Mouse (Mus musculus) kidney, postnatal 36 days (tissue): Measurements from ENCODE around the gene Usp11.

Experiments
- DNase-seq, 2 experiments: peaks; one replicate each; pipeline ENCODE4 v3.0.0; 2021 to 2022; ENCODE audit warnings: mixed read lengths in 2 of 2

Usp11 gene

DNA sequence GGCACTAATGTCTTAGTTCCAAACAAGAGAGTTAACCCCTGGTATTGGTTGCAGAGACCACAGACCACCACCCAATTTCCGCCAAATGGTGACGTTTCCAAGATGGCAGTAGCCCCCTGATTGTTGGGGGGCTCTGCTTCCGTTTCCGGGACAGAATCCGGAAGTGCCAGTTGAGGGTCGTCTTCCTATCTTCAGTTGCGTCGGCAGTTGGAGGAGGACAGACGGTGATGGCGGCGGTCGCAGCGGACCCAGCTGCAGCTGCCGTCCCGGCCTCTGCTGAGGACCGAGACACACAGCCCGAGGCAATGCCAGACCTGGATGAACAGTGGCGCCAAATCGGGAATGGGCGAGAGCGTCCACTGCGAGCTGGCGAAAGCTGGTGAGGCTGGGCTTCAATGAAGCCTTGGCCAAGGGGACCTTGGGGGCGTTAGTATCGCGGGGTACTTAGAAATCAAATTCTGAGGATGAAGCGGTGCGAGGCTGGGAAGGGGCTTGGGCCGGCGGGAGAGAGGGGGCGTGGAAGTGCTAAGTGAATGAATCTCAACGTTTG, at the start of gene Usp11:
Usp11 (plus strand) TSS at position 166 of the 550 bp plus-strand sequence.
- DNase-seq, result peak; percentile 12 to 48

DNA sequence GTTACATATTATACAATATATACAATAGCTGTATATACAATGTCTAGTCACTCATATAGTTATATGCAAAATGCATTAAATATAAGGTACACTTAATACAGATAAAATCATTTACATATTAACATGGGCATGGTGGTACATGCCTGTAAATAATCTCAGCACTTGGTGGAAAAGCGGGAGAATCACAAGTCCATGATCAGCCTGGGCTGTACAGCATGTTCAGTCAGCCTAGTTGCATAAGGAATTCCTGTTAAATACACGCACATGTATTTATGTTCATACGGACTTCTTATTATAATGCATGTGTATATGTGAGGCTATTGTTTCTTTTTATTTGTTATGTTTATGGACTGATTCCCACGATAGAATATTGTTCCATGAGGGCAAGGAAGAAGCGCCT, 46.1 kb upstream of the Usp11 start:
- DNase-seq, result no peak

DNA sequence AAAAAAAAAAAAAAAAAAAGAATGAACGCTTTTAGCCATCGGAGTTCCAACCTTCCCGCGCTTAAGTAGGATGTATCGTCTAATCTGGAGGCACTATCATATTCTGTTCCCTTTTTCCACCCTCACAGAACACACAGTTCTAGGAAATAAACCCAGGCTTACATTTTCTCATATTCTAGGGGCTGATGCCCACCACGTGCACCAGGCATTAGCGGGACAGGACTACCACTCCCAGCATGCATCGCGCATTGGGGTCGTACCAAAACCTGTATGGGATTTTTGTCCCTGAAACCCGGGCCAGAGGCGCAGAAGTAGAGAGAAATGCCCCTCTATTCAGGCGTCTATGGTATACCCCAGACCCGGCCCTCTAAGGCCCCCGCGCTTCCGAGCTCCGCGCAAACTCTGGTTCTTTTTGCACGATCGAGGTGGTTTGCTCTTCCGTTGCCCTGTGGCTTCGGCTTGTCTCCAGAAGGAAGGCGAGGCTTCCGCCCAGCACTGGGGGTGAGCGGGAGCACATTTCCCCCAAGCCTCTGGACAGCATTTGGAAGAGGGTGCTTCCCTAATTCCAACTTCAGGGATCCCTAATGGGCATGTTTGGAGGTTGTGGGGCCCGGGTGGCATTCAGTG, 45.6 kb upstream of the Usp11 start, which contains the start of gene Uba1:
Uba1 (plus strand) TSS at position 301 of the 627 bp plus-strand sequence.
- peak; percentile 76 to 82 for DNase-seq

DNA sequence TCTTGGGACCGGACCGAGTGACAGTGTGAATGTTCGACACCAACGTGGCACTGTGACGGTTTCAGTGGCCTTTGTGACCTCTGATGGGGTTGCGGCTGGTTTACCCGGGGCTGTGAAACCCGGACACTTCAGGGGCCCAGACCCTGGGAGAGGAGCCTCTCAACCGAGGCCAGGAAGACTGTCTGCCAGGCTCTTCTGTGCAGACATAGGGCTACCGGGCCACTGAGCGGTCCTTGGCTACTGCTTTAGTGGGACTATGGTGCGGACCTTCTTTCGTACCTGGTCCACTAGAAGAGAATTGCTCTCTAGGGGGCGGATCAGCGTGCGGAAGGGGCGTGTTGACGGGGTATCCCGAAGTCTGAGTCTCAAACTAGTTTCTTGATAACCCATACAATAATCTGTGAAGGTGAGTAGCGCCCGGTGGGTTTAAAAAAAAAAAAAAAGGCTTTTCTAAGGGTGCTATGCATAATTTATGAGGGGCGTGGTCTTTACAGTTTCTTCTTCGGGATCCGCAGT, 44.8 kb upstream of the Usp11 start:
- DNase-seq, result peak in 1 of 2 experiments; percentile 27

DNA sequence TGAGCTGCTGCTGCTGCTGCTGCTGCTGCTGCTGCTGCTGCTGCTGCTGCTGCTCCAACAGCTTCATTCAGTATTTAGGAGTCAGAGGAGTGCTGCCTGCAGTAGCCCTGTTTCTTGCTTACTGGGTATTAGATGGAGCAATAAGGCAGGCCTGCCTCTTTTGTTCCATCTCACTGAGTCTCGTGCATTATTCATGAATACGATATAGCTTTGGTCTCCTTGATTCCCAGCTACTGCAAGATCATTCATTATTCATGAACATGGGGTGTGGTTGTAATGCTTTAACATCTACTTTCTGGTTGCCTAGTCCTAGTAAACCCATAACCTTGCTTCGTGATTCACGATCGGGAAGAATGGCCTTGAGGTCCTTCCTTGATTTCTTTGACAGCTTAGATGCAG, 41.4 kb upstream of the Usp11 start:
- DNase-seq, result peak in 1 of 2 experiments; percentile 37

DNA sequence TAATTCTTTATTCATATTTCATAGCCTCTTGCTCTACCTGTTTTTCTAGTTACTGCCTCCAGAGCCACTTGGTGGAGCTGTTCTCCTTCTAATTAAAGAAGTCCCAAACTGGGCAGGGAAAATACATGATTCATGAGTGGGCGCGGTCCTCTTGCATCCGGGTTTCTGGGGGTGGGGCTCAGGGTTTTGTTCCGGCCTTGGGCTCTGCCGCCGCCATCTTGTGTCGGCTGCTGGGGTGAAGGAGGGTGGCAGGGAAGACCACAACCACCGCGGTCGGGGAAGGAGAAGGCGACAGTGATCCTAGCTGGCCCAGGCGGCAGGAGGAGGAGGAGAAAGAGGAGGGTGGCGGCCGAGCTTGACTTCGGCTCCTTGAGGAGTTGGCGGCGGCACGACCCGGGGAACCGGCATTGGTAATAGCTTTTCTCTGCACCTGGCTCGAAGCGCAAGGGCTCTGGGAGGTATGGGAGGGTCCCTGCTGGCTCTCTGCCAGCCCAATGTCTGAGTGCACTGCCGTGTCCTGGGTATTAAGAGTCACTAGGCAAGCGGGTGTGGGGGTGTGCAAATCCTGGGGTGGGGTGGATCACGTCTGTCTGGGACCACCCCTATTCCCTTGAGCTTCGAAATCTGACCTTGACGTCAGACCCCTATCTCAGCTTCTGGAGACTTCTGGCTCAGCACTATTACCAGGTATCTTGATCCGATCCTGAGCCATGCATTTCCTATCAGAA, 40.8 kb upstream of the Usp11 start:
- DNase-seq, result peak; percentile 88 to 93

DNA sequence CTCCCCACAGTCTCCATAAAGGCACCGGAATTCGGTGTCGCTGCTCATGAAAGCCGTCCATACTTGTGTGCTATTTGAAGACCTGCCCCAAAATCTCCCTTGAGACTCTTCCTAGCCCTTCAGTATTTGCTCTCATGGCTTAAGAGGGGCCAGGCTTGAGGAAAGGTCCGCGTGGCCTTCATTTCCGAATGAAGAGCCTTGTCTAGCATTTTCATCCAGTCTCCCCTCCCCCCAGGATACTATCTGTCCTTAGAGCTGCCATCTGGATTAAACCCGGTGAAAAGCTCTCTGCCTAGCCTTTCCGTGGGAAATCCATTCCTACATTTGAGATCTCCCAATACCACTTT, 40.3 kb upstream of the Usp11 start:
- peak; percentile 18 to 24 for DNase-seq

DNA sequence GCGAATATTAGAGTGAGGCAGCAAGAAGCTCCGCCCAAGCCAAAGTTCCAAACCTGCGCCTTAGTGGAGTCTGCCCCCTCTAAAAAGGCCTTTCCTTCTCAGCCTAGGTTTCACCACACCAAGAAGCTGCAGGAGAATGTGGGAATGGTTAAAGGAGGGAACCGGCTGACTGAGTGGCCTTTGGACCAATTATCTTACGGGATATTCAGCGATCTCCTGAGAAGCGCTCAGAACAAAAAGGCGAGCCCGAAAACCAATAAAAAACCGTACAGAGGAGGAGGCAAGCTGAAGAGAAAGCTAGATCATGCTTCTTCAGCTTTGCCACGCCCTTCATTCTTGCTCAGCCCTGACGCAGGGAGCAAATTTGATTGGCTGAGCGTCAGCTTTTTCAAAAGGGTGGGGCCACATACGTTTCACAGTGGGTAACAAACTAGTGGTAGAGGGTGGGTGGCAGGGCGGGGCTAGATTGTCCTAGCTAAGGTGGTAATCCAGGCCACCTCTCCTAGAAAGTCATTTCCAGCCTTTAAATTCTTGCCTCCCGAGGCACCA, 16.1 kb upstream of the Usp11 start, which contains the start of gene Cdk16:
Cdk16 (plus strand) TSS at position 436 of the 549 bp plus-strand sequence.
- DNase-seq, result peak; percentile 90 to 94

DNA sequence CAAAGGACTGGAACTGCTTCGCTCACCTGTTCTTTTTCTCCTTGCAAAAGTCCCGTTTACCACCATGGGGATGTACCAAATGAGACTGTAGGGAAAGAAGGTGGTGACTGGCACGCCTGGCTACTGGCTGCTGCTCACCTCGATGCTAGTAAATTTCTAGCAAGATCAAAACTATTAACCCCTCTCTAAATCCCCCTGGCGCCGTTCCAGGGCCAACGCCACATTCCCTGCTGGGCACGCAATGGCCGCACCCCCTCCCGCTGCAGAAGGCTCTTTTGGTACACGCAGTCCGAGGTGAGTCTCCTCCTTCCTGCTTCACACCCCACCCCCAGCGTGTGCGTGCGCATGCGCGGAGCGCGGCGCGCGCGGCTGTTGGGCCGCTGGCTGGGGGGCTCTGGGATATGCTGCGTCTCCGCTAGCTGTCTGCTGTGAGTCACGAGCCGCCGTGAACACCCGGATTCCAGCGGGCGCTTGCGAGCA, 15.6 kb upstream of the Usp11 start:
- DNase-seq, result peak; percentile 84

DNA sequence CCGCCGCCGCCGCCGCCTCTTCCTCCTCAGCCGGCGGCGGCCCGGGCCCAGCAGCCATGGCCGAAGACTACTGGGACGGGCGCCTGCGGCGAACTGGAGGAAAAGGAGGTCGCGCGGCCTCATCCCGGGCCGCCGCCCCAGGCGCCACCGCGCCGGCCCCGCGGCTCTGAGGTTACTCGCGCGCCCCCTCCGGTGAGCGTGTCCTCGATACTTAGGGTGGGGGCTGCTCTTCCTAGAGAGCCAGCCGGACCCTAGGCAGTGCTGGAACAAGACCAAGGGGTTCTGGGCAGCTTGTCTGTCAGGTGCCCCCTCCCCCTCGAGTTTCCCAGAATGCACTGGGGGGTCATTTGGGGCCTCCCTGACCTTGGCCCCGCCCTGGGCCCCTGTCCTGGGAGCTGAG, 15.1 kb upstream of the Usp11 start:
- peak; percentile 62 to 79 for DNase-seq

DNA sequence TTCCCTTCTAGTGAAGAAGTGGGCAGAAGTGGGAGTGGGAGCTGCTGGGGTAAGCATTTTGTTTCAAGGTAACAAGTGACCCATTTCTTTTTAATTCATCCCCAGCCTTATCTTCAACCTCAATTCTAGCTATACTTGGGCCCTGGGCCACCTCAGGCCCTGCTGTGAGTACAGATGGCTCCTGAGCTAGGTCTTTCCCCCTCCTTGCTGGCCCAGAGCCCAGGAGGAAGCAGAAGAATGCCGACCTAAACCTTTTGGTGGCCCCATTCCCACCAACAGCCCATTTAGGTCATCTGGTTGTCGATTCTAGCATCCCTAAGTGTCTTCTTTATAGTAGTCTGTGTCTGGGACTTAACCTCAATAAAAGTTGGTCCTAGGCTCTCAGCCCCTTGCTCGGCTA, 12.1 kb upstream of the Usp11 start:
- DNase-seq, result peak; percentile 2 to 9

DNA sequence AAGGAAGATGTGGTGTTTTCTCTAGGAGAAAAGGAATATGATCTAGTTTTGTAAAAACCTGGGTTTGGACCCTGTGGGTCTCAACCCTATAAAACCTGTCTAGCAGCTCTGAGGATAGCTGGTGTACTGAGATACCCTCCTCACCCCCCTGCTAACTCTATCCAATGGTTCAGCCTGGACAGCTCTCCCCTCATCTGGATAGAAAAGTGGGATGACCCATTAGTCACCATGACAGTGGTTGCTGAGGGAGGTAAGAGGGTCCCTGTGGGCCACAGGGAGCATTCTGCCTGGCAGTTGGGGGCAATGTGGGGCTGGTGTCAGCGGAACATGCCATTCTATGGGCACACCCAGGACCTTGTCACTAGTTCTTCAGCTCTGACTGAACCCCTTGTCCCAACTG, 11.1 kb upstream of the Usp11 start:
- no peak for DNase-seq

DNA sequence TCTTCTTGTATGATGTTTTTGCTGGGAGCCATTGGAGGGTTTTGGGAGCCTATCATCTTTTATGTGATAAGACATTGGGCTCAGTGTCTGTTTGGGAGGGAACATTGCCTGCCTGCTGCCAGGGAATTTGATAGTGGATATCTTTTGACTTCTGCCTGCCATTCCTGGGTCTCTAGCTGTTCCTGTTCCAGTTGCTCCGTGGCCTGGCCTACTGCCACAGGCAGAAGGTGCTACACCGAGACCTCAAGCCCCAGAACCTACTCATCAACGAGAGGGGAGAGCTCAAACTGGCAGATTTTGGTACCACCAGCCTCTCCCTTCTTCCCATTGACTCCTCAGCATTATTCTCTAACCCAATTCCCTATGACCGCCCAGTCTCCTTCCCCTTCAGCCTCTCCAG, 7.9 kb upstream of the Usp11 start:
- no peak for DNase-seq

DNA sequence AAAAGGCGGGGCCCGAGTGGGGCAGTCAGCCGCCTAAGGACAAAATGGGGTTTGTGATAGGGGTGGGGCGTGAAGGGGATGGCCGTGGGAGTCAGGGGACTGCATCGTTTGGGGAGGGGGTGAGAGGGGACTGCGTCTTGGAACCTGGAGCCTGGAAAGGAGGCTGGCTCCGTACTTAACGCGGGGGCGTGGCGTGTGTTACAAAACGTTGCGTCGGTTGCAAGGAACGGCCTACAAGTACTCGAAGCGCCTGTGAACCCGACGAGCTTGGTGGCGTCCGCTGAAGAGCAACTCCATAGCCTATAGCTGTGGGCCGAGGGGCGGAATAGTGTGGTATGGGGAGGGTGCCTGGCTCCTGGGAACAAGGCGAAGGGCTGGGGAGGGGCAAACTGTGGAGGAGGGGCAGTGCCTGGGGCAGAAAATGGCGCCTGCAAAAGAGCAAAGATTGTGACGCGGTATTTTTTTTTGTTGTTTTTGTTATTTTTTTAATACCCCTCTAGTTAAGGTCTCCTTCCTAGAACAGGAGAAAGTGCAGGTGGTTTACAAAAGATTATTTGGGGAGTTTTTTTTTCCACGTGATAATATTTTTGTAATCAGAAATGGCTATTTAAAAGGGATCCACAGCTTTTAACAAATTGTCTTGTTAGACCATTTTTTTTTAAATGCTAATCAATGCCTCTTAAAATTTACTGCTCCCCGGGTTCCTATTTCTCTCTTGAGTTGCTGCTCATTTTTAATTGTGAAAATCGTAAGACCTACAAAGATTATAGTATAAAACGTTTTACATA, 783 bp downstream of the Usp11 start:
- DNase-seq, result peak; percentile 78 to 84

DNA sequence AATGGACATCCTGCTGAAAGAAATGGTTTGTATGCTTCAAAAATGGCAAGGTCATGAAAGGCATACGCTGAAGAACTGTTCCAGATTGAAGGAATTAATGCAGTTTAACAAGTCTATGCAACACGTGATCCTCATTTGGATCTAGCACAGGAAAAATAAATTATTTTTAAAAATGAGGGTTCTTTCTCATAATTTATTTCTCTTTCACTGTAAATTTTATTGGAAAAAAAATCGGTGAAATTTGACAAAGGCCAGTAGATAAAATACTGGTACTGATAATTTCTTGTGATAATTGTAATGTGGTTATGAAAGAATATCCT, 1.3 kb downstream of the Usp11 start:
- no peak for DNase-seq

DNA sequence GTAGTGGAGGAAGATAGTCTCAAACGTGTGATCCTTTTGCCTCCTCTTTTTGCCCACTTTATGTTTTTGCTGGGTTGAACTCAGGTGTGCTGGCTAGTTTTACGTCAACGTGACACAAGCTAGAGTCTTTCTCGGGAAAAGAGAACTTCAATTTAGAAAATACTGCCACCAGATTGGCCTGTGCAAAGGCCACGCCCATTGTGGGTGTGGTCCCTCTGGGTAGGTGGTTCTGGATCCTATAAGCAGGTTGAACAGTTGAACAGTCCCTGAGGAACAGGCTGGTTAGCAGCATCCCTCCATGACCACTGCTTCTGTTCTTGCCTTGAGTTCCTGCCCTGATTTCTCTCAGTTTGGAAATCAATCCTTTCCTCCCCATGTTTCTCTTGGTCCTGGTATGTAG, 25.0 kb downstream of the Usp11 start:
- no peak for DNase-seq

DNA sequence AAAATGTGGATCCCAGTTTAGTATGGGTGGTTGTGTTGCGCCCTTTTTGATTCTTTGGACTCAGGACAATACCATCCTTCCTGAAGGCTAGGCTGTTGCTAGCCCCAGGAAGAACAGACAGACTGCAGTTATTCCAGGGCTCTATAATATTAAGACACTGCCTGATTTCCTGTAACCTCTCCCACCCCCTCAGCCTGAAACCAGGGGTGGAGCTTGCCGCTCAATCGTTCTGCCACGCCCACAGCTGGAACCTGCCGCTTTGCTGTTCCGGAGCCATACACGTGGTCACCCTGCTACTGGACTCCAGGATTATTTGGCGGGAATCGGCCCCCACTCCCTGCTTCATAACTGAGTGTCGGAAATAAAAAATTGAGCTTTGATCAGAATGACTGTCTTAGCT, 26.3 kb downstream of the Usp11 start:
- peak; percentile 4 to 21 for DNase-seq

DNA sequence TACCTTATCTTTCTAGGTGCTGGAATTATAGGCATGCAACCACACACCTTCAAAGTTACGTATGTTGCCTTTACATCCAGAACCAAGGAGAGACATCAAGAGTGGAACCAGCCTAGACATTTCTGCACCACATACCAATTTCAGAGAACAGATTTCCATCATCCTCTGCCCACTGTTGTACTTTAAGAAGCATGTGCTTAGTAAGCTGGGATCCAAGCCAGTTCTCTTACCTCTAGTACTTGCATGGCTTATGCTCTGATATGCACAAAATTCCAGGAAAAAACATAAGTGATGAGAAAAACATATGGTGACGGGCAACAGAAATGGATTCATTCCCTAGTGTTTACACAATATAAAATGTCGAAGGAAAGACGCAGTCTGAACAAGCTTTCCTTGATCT, 32.8 kb downstream of the Usp11 start:
- no peak for DNase-seq

DNA sequence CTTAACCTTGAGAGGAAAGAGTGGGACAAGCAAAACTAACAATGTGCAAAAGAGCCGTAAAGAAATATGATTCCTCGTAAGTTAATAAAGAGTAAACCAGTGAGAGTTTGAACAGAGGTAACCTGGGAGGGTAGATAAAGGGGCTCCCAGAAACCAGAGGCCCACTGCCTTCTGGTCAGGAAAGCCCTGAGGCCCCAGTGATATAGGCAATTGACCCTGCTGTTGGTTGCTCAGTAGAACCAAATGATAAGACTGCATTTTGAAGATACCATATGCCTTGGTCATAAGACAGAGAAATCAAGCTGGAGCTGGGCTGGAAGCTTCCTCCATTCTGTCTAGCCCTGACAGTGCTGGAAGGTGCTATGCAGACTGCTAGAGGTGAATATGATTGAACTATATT, 45.1 kb downstream of the Usp11 start:
- DNase-seq, result no peak

DNA sequence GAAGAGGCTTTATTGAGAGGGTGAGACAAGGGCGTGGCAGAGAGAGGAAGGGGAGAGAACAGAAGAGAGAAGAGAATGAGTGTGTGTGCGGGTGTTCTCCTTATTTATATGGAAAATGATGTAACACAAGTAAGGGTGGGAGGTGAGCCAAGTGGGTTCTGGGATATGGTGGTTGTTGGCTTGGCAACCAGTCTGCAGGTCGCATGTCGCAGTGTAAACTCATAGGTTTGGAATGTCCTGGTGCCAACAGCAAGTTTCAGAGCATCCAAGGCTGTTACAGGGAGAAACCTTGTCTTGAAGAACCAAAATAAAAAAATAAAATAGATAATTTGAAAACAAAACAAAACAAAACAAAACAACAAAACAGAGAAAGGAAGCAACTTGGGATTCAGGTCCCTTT, 57.5 kb downstream of the Usp11 start:
- DNase-seq, result no peak
